Mouse (Mus musculus) right cerebral cortex, adult 2 months (tissue): ENCODE results near the gene Mapre1.

ENCODE experiments used
- DNase-seq, 2 experiments: peaks; one replicate each; pipeline ENCODE4 v3.0.0; 2021 to 2022; ENCODE audit warnings: low spot score in 2 of 2

Gene Mapre1

GRCm38 (mm10) chr2:153778638-153779362 is 37.7 kb downstream of the Mapre1 start:
- peak; percentile 55 to 60 for DNase-seq

GRCm38 (mm10) chr2:153779394-153779981 is 38.4 kb downstream of the Mapre1 start, which contains the start of gene Efcab8:
TSS of gene Efcab8 (plus strand) at chr2:153779931.
- no peak for DNase-seq

GRCm38 (mm10) chr2:153781181-153781580 is 40.1 kb downstream of the Mapre1 start:
- DNase-seq: no peak

GRCm38 (mm10) chr2:153784668-153785067 is 43.6 kb downstream of the Mapre1 start:
- DNase-seq: no peak

DNA sequence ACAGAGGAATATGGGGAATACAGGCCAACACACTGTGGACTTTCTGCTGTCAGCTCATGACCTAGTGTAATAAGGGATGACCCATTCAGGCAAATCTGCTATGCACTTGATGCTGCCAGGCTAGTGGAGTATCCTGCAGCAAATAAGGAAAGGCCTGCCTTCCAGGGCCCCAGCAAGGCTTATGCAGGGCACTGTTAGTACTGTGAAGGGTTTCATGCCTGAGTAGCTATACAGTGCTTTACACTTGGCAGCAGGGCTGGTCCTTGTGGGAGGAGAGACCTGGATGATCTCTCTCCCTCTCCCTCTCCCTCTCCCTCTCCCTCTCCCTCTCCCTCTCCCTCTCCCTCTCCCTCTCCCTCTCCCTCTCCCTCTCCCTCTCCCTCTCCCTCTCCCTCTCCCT is 52.3 kb downstream of the Mapre1 start:
- no peak for DNase-seq

GRCm38 (mm10) chr2:153795090-153795489 is 54.0 kb downstream of the Mapre1 start:
- DNase-seq: peak in 1 of 2 experiments; percentile 11

- DNase-seq: peak; percentile 70 to 78
Measured at GRCm38 (mm10) chr2:153807464-153807863, 66.4 kb downstream of the Mapre1 start.

GRCm38 (mm10) chr2:153808146-153808545 is 67.1 kb downstream of the Mapre1 start:
- no peak for DNase-seq

DNA sequence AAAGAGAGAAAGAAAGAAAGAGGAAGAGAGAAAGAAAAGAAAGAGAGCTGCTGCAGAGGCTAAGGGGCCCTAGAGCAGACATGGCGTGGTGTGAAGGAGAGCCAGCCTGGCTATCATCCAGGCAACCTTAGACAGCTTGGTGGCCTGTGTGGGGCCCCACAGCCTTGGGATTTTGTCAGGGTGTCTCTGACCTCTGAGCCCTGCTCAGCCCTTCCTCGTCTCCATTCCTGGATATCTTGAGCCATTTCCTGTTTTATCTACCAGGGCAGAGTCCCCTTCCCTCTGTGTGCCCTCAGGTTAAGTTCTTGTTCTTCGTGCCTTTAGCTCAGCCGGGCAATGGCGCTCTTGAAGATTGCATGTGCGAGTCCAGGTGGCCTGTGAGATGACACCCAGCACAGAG is 67.8 kb downstream of the Mapre1 start:
- no peak for DNase-seq

DNA sequence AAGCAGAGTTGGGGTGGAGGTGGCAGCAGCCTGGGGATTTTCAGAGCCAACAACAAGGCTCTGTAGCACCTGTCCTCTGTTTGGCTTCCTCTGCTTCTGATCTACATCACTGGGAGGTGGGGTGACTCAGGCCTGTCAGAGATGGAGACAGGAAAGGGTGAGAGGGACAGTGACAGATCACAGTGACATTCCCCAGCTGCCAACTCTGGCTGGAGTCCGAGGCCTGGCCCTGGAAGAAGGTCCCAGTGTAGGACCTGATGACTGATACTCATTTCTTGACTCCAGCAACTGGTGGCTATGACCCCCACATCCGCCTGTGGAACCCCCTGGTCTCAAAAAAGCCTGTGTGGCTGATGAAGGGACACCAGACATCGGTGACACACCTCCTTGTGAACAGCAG is 68.8 kb downstream of the Mapre1 start:
- DNase-seq: no peak

DNA sequence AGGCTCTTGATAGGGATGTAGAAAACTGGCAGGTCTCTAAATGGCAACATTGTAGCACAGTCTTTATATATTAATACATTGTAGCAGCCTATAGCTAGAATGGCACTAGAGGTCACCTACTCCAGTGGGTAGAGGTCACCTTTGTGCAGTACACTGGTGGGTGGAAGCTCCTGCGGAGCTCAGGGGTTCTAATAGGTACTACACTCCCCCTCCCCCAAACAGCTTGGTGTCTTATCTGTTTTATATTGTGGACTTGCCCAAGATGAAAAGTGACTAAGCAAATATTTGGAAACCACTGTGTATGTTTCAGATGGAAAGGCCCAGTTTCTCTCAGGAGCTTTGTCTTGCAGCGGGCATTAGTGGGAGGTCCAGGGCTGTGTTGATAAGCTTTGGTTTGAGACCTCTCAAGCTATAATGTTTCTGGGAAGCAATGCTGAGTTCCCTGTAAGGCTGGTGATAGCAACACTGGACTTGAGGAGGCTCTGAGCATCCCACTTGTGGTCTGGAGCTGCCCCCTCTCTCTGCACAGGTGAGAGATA is 81.0 kb downstream of the Mapre1 start:
- no peak for DNase-seq
